In the genomic region with DNA sequence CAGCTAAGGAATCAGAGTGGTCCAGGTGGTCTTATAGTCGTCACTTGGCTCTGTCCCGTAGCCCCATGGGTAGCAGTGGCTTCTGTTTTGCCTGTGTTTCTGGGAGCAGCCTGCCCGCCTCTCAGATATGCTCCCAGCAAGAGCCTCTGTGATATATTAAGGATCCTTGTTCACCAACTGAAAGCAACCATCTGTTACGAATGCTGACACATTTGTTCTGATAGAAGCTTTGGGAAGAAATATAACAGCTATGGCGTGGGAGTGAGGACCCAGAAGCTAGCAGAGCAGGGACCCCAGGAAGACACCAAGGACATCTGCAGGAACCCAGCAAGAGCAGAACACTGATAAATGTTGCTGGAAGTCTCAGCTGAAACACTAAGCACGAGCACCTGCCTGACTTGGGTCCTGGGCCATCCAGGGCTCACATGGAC, we compare ENCODE assay signal across 15 mouse cellular contexts.
DNase-seq lines count a peak whose midpoint lies in the region; ATAC-seq and TF ChIP-seq lines count a peak whose summit lies in the region.
"Had no signal": no experiment of that assay in that cellular context is flagged by ENCODE, and none has a peak within 500 bp of the region (broad histone marks: within the 10 kb centered on the region; RNA-seq: fewer than 3 reads in every experiment).

No protein-coding gene starts in this region.

- no peak overlapping the region for H3K9ac ChIP-seq in kidney, postnatal 0 days (ENCODE audit: low read depth, low read length)
- H3K9ac ChIP-seq: intestine, embryonic 15.5 days; limb, embryonic 12.5 days; lung, embryonic 14.5 days; stomach, embryonic 15.5 days had no signal

- H3K4me3 ChIP-seq in kidney, postnatal 0 days (replicated peaks; ENCODE audit: low read depth, low read length) = no peak overlapping the region
- H3K4me3 ChIP-seq: intestine, embryonic 15.5 days; limb, embryonic 12.5 days; stomach, embryonic 15.5 days had no signal

- no peaks in the 10 kb centered on the region for H3K36me3 ChIP-seq in kidney, postnatal 0 days (ENCODE audit: insufficient read depth, low read length)
- H3K36me3 ChIP-seq: intestine, embryonic 15.5 days; limb, embryonic 12.5 days; stomach, embryonic 15.5 days had no signal

- H3K27me3 ChIP-seq in kidney, postnatal 0 days (ENCODE audit: insufficient read depth, low read length) = no peaks in the 10 kb centered on the region
- H3K27me3 ChIP-seq: intestine, embryonic 15.5 days; limb, embryonic 12.5 days; stomach, embryonic 15.5 days had no signal

- no peak overlapping the region for H3K27ac ChIP-seq in kidney, postnatal 0 days
- H3K27ac ChIP-seq: intestine, embryonic 15.5 days; limb, embryonic 12.5 days; stomach, embryonic 15.5 days had no signal

- WGBS in kidney, postnatal 0 days = 35% methylated on average over 6 of the region's 6 CpGs

- no peaks in the 10 kb centered on the region for H3K4me1 ChIP-seq in kidney, postnatal 0 days (replicated peaks; ENCODE audit: insufficient read depth, low read length)
- H3K4me1 ChIP-seq: intestine, embryonic 15.5 days; limb, embryonic 12.5 days; stomach, embryonic 15.5 days had no signal

- H3K4me2 ChIP-seq in kidney, postnatal 0 days (ENCODE audit: low read length) = no peak overlapping the region
- H3K4me2 ChIP-seq: intestine, embryonic 15.5 days; limb, embryonic 12.5 days; lung, embryonic 14.5 days; stomach, embryonic 15.5 days had no signal

- H3K9me3 ChIP-seq in kidney, postnatal 0 days (replicated peaks; ENCODE audit: low read length) = no peaks in the 10 kb centered on the region
- H3K9me3 ChIP-seq: intestine, embryonic 15.5 days; limb, embryonic 12.5 days; stomach, embryonic 15.5 days had no signal

- no peak for ATAC-seq in kidney, postnatal 0 days (replicated peaks; ENCODE audit: low FRiP score, low read depth)
- ATAC-seq: intestine, embryonic 15.5 days had no signal

- no peak for TF ChIP-seq CTCF in kidney, postnatal 0 days (IDR thresholded peaks at IDR 0.05; ENCODE audit: low read depth)

- DNase-seq in kidney, postnatal 0 days (ENCODE audit: low spot score) = peak; percentile 15
- DNase-seq in kidney, adult 9 months = no peak
- DNase-seq in cerebellum, postnatal 36 days = peak; percentile 10 to 37
- DNase-seq in layer of hippocampus, postnatal 10 days (ENCODE audit: low spot score in 2 of 2) = peak; percentile 15 to 44
- peak; percentile 48 for DNase-seq in right cerebral cortex, postnatal 25 days
- no peak for DNase-seq in ovary, adult 18-20 months (ENCODE audit: low spot score)
- DNase-seq in urinary bladder, postnatal 36 days (ENCODE audit: low spot score in 2 of 2) = no peak
- no peak for DNase-seq in urinary bladder, postnatal 14 days (ENCODE audit: low spot score)
- DNase-seq: adrenal gland, postnatal 10 days; B cell, adult 2 months; heart, postnatal 36 days; lung, embryonic 14.5 days had no signal

Comparison
In these comparisons a context has a peak if more than half of its experiments do, and no peak if none do; other contexts are left out.
1. DNase-seq: peak in kidney, postnatal 0 days (single experiment), cerebellum, postnatal 36 days (2 of 2), layer of hippocampus, postnatal 10 days (2 of 2) and right cerebral cortex, postnatal 25 days (single experiment); none in kidney, adult 9 months (single experiment), ovary, adult 18-20 months (single experiment), urinary bladder, postnatal 36 days (0 of 2) and urinary bladder, postnatal 14 days (single experiment).